Mouse (Mus musculus): ENCODE data around the gene Wnt10b.

- TF ChIP-seq CTCF (IDR thresholded peaks at IDR 0.05) = no peak
- no peak for TF ChIP-seq EP300 (IDR thresholded peaks at IDR 0.05; ENCODE audit: insufficient read depth, low read depth, low read length)
- no peak for TF ChIP-seq POLR2A (IDR thresholded peaks at IDR 0.05; ENCODE audit: insufficient read depth, low read depth, low read length)
Observed at GRCm38 (mm10) chr15:98762201-98762621, 15.7 kb downstream of the Wnt10b start.

All from heart, adult 2 months (tissue).